Mouse (Mus musculus) mesoderm, embryonic 11.5 days (tissue): ENCODE results near the gene Zkscan4.

Source experiments
- DNase-seq: peaks from one replicate; pipeline ENCODE4 v3.0.0-alpha.2; 2012; ENCODE audit warnings: low read depth, low spot score

Gene Zkscan4

GRCm38 (mm10) chr13:21506221-21506649 lies 27.5 kb downstream of the Zkscan4 start:
- peak; percentile 82 for DNase-seq

GRCm38 (mm10) chr13:21530136-21530535 lies 51.4 kb downstream of the Zkscan4 start:
- no peak for DNase-seq

GRCm38 (mm10) chr13:21530781-21531201 lies 52.1 kb downstream of the Zkscan4 start, which contains the start of gene Zkscan8:
Zkscan8 (minus strand) TSS chr13:21531120.
- DNase-seq: peak; percentile 88
